Mouse (Mus musculus): ENCODE measurements around the gene Rtp2.

DNA sequence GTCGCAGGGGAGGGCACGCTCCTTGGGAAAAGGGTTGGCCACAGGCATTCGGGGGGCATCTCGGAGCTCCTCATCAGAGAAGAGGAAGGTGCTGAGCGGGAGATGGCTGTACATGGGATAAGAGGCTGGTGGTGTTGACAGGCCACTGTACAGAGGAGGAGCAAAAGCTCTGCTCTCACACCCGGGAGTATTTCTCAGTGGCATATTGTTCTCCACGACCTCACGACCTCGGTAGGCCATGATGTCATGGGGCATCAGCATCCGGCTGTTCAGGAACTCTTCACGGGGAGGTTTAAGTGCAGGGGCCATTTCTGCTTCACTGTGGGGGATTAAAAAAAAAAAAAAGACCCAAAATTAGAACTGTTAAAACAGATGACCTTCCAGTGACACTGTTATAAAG, 40.7 kb upstream of the Rtp2 start:
- no peak for TF ChIP-seq CTCF (IDR thresholded peaks at IDR 0.05; ENCODE audit: low read depth, low read length)
- no peak for TF ChIP-seq GATA1 (IDR thresholded peaks at IDR 0.05; ENCODE audit: borderline replicate concordance, low read length)
- TF ChIP-seq POLR2AphosphoS5 (IDR thresholded peaks at IDR 0.05; ENCODE audit: insufficient replicate concordance, low read depth, low read length), result no peak
- no peak for TF ChIP-seq GATA2 (IDR thresholded peaks at IDR 0.05; ENCODE audit: borderline replicate concordance, low read depth, low read length)

Data from G1E (cell line).